In the genomic region with DNA sequence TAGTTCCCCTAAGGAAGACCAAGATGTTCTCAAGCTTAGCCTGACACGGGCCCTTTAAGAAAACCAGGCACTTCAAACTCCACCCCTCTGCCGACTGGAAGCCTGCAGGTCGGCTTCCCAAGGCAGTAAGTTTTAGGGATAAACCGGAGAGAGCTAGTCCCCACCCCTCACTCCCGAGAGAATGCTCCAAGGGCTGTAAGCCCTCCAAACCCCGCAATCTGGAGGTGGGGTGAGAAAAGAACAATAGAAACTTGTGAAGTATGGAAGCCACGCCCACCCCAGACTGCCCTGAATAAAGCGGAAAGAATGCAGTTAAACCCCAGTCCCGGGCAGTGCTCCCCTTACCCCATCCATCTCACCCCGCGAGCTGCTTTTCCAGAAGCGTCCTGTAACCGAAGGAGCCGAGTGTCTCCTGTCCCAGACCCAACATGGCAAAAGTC, we compare ENCODE assay signal across 8 mouse cellular contexts. TPM values are rescaled to one million over a fixed set of nuclear protein-coding genes. Genes with fewer than 3 reads are reported as not detected.
DNase-seq lines count a peak whose midpoint lies in the region; ATAC-seq and TF ChIP-seq lines count a peak whose summit lies in the region.

No protein-coding gene starts in this region.

- peaks cover 24% of the 10 kb centered on the region for H3K4me1 ChIP-seq in embryonic facial prominence, embryonic 12.5 days
- H3K4me1 ChIP-seq in kidney, adult 2 months (ENCODE audit: control insufficient read depth, insufficient read depth, low read length) = peaks cover 9% of the 10 kb centered on the region; the same call in 1 of the 2 replicates
- peaks cover 34% of the 10 kb centered on the region for H3K4me1 ChIP-seq in lung, embryonic 15.5 days
- peaks cover 19% of the 10 kb centered on the region for H3K4me1 ChIP-seq in olfactory bulb, adult 2 months (ENCODE audit: control insufficient read depth, insufficient read depth, low read length)

- no peak for TF ChIP-seq CTCF in Patski (IDR thresholded peaks at IDR 0.05)
- no peak for TF ChIP-seq CTCF in kidney, adult 2 months (conservative IDR thresholded peaks at IDR 0.05; ENCODE audit: insufficient read depth, insufficient read length, low read depth, low read length)
- no peak for TF ChIP-seq CTCF in olfactory bulb, adult 2 months (IDR thresholded peaks at IDR 0.05; ENCODE audit: insufficient read depth, low read depth, low read length)

- TF ChIP-seq POLR2A in kidney, adult 2 months (IDR thresholded peaks at IDR 0.05; ENCODE audit: low read depth, low read length) = no peak
- TF ChIP-seq POLR2A in olfactory bulb, adult 2 months (IDR thresholded peaks at IDR 0.05; ENCODE audit: insufficient read depth, low read depth, low read length) = no peak

- CTCF ChIA-PET in Patski (lab: Charles Lee) = interaction anchor here (0.9 to 2.0 kb wide), 2 partner anchors 31 to 71 kb away, joined by 4 to 5 read pairs; no protein-coding TSS in a partner anchor

- in situ Hi-C loops in Patski (cut with MboI; ENCODE audit: low pct_unique_long_range_greater_than_20kb) = no loop called here

- peak overlapping the region; percentile 49 for H3K4me3 ChIP-seq in embryonic facial prominence, embryonic 12.5 days
- H3K4me3 ChIP-seq in kidney, adult 2 months (ENCODE audit: insufficient read depth, low read depth, low read length) = peak overlapping the region; percentile 62
- peak overlapping the region; percentile 80 for H3K4me3 ChIP-seq in lung, embryonic 15.5 days
- H3K4me3 ChIP-seq in olfactory bulb, adult 2 months (ENCODE audit: insufficient read depth, low read depth, low read length) = peak overlapping the region; percentile 53

- H3K9me3 ChIP-seq in embryonic facial prominence, embryonic 12.5 days = no peaks in the 10 kb centered on the region
- no peaks in the 10 kb centered on the region for H3K9me3 ChIP-seq in lung, embryonic 15.5 days

- POLR2A ChIA-PET in Patski (lab: Charles Lee) = interaction anchor here (0.5 to 0.7 kb wide), 3 partner anchors 27 to 1037 kb away, joined by 3 read pairs; no protein-coding TSS in a partner anchor

- H3K27ac ChIP-seq in embryonic facial prominence, embryonic 12.5 days = peak overlapping the region; percentile 72
- peak overlapping the region; percentile 48 for H3K27ac ChIP-seq in kidney, adult 2 months (ENCODE audit: insufficient read depth, low read depth, low read length)
- H3K27ac ChIP-seq in lung, embryonic 15.5 days = peak overlapping the region; percentile 89
- H3K27ac ChIP-seq in olfactory bulb, adult 2 months (ENCODE audit: insufficient read depth, low read depth, low read length) = no peak overlapping the region

- WGBS in embryonic facial prominence, embryonic 12.5 days = under 1% methylated on average over 14 of the region's 14 CpGs
- WGBS in kidney, adult 2 months = under 1% methylated on average over 14 of the region's 14 CpGs
- WGBS in lung, embryonic 15.5 days = 0% methylated on average over 14 of the region's 14 CpGs
- 2% methylated on average over 14 of the region's 14 CpGs for WGBS in olfactory bulb, adult 2 months

- DNase-seq in A20 (ENCODE audit: low read depth, low spot score) (peak; percentile 87), Patski (ENCODE audit: low read depth, low spot score) (no peak)
- DNase-seq in heart, adult 8-10 months (ENCODE audit: low spot score) = peak; percentile 84
- DNase-seq in kidney, adult 2 months = peak; percentile 84
- peak; percentile 67 for DNase-seq in urinary bladder, adult 2 months (ENCODE audit: low spot score)

- peak overlapping the region; percentile 31; the same call in 1 of the 2 replicates for H3K9ac ChIP-seq in embryonic facial prominence, embryonic 12.5 days
- H3K9ac ChIP-seq in lung, embryonic 15.5 days = no peak overlapping the region; the same call in 1 of the 2 replicates

- H3K4me2 ChIP-seq in embryonic facial prominence, embryonic 12.5 days (replicated peaks) = peak overlapping the region; percentile 84
- H3K4me2 ChIP-seq in lung, embryonic 15.5 days = peak overlapping the region; percentile 92

- no peaks in the 10 kb centered on the region for H3K36me3 ChIP-seq in embryonic facial prominence, embryonic 12.5 days
- no peaks in the 10 kb centered on the region for H3K36me3 ChIP-seq in kidney, adult 2 months (ENCODE audit: control insufficient read depth, insufficient read depth, low read length)
- no peaks in the 10 kb centered on the region for H3K36me3 ChIP-seq in lung, embryonic 15.5 days

- H3K27me3 ChIP-seq in Patski = no peaks in the 10 kb centered on the region
- no peaks in the 10 kb centered on the region for H3K27me3 ChIP-seq in embryonic facial prominence, embryonic 12.5 days
- H3K27me3 ChIP-seq in kidney, adult 2 months (replicated peaks; ENCODE audit: control insufficient read depth, insufficient read depth, low read length) = no peaks in the 10 kb centered on the region
- no peaks in the 10 kb centered on the region for H3K27me3 ChIP-seq in lung, embryonic 15.5 days

- ATAC-seq in Patski = peak; percentile 49
- ATAC-seq in embryonic facial prominence, embryonic 12.5 days (ENCODE audit: insufficient number of reproducible peaks, insufficient read depth, low FRiP score, low TSS enrichment) = peak; percentile 37; the same call in 1 of the 2 replicates
- ATAC-seq in lung, embryonic 15.5 days (ENCODE audit: borderline replicate concordance, extremely low read depth, low FRiP score, low TSS enrichment) = 0 out of 2 replicates have a peak, but pooled peaks have one; percentile 11

RNA-seq across cellular contexts. Expression of a gene that starts 1.9 kb away (rescaled TPM):
- 35.3 TPM for polyA plus RNA-seq in Patski (2021)
- polyA plus RNA-seq in embryonic facial prominence, embryonic 12.5 days (2016; fragmentation: Nextera tagmentation; extraction: Ambion mirVana) = 14.4 and 16.0 TPM in 2 replicates
- total RNA-seq in heart, adult 8-10 months (2022) = 10 to 100 TPM; 23.3 to 28.6 (median 24.9) TPM
- 33.9 and 37.0 TPM in 2 replicates for polyA plus RNA-seq in kidney, adult 2 months (2012; rRNA removed)
- 14.3 and 15.0 TPM in 2 replicates for polyA plus RNA-seq in lung, embryonic 15.5 days (2015; fragmentation: Nextera tagmentation; extraction: Ambion mirVana)
- not detected in 2 replicates for polyA plus RNA-seq in olfactory bulb, adult 2 months (2012; ENCODE audit: insufficient read depth, insufficient read length, low replicate concordance, missing spikeins)
- polyA plus RNA-seq in urinary bladder, adult 2 months (2012; rRNA removed) = 37.9 and 45.4 TPM in 2 replicates
